Mouse (Mus musculus): ENCODE measurements around the gene Gpc6. TPM values are rescaled to one million over a fixed set of nuclear protein-coding genes. Genes with fewer than 3 reads are reported as not detected.

The Gpc6 gene
- total and polyA plus RNA-seq, 3 experiments = not detected

DNA sequence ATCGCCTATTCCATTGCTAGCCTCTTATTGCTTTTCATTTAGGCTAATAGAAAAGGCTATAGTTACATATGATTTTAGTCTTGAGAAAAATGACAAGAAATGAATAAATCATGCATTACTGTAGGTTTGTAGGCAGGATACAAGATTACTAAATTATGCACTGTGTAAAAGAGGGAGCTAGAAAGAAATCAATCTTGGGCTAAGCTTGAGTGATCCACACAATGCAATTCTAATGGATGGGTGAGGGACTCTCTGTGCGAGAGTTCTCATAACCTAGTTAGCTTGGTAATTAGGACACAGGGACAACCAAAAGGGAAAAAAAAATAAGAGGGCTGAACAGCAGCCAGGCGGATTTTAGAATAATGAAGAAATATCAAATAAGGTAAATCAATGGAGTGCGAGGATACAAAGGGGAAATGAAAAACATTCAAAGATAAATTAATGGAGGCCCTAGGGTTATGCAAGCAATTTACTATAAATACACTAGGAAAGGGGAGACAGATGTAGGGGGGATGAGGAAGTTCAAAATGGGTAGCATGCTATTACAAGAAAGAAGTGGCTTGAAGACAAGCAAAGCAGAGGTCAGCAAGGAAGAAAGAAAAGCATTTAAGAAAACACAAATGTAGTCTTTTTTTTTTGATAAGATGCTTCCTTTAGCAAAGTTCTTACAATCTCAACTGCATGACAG is 835.9 kb downstream of the Gpc6 start:
- Histone ChIP-seq H3K9me3 (replicated peaks; ENCODE audit: insufficient read depth, low read length) (no peaks in the 10 kb centered on the region), H3K9ac (ENCODE audit: control insufficient read depth, low read depth, low read length, poor library complexity, severe bottlenecking) (no peak overlapping the region), H3K4me3 (ENCODE audit: control insufficient read depth in 1 of 2, insufficient read depth in 1 of 2, low read depth in 2 of 2, low read length in 2 of 2) (no peak overlapping the region), H3K4me1 (ENCODE audit: control insufficient read depth in 1 of 2, insufficient read depth in 2 of 2, low read length in 2 of 2) (no peaks in the 10 kb centered on the region), H3K36me3 (ENCODE audit: control insufficient read depth in 1 of 2, insufficient read depth in 2 of 2, low read length in 2 of 2) (no peaks in the 10 kb centered on the region), H3K27me3 (ENCODE audit: control insufficient read depth in 1 of 2, insufficient read depth in 2 of 2, low read length in 2 of 2) (no peaks in the 10 kb centered on the region), H3K27ac (ENCODE audit: control insufficient read depth, low read depth, low read length) (no peak overlapping the region), H3K79me2 (ENCODE audit: control insufficient read depth, insufficient read depth, low read length, poor library complexity) (no peaks in the 10 kb centered on the region)
- no peak for DNase-seq (ENCODE audit: low read depth, low spot score)
- no peak for TF ChIP-seq POLR2AphosphoS5 (IDR thresholded peaks at IDR 0.05; ENCODE audit: borderline replicate concordance, low read depth, low read length)
- no peak for TF ChIP-seq KAT2A (conservative IDR thresholded peaks at IDR 0.05; ENCODE audit: low read depth, low read length)
- no peak for TF ChIP-seq MXI1 (IDR thresholded peaks at IDR 0.05; ENCODE audit: low read depth, low read length)
- no peak for TF ChIP-seq BHLHE40 (IDR thresholded peaks at IDR 0.05; ENCODE audit: borderline replicate concordance, low read depth, low read length)
- TF ChIP-seq USF2 (IDR thresholded peaks at IDR 0.05; ENCODE audit: borderline replicate concordance in 1 of 2, insufficient read depth in 1 of 2, low read depth in 1 of 2, low read length in 2 of 2) = no peak
- TF ChIP-seq MAZ (IDR thresholded peaks at IDR 0.05; ENCODE audit: low read depth, low read length) = no peak
- no peak for TF ChIP-seq EP300 (IDR thresholded peaks at IDR 0.05; ENCODE audit: low read depth in 1 of 2, low read length in 2 of 2)
- no peak for TF ChIP-seq NELFE (IDR thresholded peaks at IDR 0.05; ENCODE audit: low read depth, low read length)
- TF ChIP-seq ETS1 (IDR thresholded peaks at IDR 0.05; ENCODE audit: low read depth, low read length) = no peak
- TF ChIP-seq ZKSCAN1 (IDR thresholded peaks at IDR 0.05; ENCODE audit: low read depth, low read length) = no peak

DNA sequence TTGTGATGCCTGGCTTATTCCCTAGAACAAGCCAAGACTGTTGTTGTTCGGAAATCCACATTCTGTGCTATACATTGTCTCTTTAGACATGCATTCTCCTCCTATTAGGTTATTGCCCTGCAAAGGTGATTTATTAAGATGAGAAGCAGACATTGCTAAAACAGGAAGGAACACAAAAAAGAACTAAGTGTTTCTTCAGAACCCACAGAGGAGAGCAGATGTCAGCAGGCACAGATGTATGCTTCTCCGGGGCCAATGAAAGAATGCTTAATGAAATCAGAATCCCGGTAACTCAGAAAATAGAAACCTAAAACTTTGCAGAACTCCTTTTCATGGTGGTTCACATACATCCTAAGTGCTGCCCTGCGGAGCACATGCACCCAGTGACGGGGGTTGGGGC is 837.8 kb downstream of the Gpc6 start:
- Histone ChIP-seq H3K9me3 (replicated peaks; ENCODE audit: insufficient read depth, low read length) (no peaks in the 10 kb centered on the region), H3K79me2 (ENCODE audit: control insufficient read depth, insufficient read depth, low read length, poor library complexity) (no peaks in the 10 kb centered on the region), H3K36me3 (ENCODE audit: control insufficient read depth in 1 of 2, insufficient read depth in 2 of 2, low read length in 2 of 2) (no peaks in the 10 kb centered on the region), H3K27me3 (ENCODE audit: control insufficient read depth in 1 of 2, insufficient read depth in 2 of 2, low read length in 2 of 2) (no peaks in the 10 kb centered on the region), H3K27ac (ENCODE audit: control insufficient read depth, low read depth, low read length) (no peak overlapping the region), H3K9ac (ENCODE audit: control insufficient read depth, low read depth, low read length, poor library complexity, severe bottlenecking) (no peak overlapping the region), H3K4me3 (ENCODE audit: control insufficient read depth in 1 of 2, insufficient read depth in 1 of 2, low read depth in 2 of 2, low read length in 2 of 2) (no peak overlapping the region), H3K4me1 (ENCODE audit: control insufficient read depth in 1 of 2, insufficient read depth in 2 of 2, low read length in 2 of 2) (no peaks in the 10 kb centered on the region)
- TF ChIP-seq NRF1 (IDR thresholded peaks at IDR 0.05; ENCODE audit: insufficient read depth, low read depth, low read length, poor library complexity, severe bottlenecking) (no peak), CHD2 (IDR thresholded peaks at IDR 0.05; ENCODE audit: low read length) (no peak), MYB (IDR thresholded peaks at IDR 0.05; ENCODE audit: low read depth, low read length) (no peak), POLR2AphosphoS2 (IDR thresholded peaks at IDR 0.05; ENCODE audit: low read length) (no peak), HCFC1 (IDR thresholded peaks at IDR 0.05; ENCODE audit: low read depth, low read length) (no peak), MAX (IDR thresholded peaks at IDR 0.05; ENCODE audit: low read length) (no peak), JUND (IDR thresholded peaks at IDR 0.05; ENCODE audit: low read depth, low read length) (no peak), RCOR1 (IDR thresholded peaks at IDR 0.05; ENCODE audit: low read depth, low read length) (no peak), CHD1 (IDR thresholded peaks at IDR 0.05; ENCODE audit: low read depth, low read length) (no peak), USF1 (IDR thresholded peaks at IDR 0.05; ENCODE audit: low read depth, low read length) (no peak), GATA1 (IDR thresholded peaks at IDR 0.05; ENCODE audit: low read depth, low read length) (no peak), SMC3 (IDR thresholded peaks at IDR 0.05; ENCODE audit: low read depth, low read length) (no peak), GABPA (IDR thresholded peaks at IDR 0.05; ENCODE audit: low read depth, low read length) (no peak), USF2 (IDR thresholded peaks at IDR 0.05; ENCODE audit: borderline replicate concordance in 1 of 2, insufficient read depth in 1 of 2, low read depth in 1 of 2, low read length in 2 of 2) (no peak)
- no peak for DNase-seq (ENCODE audit: low read depth, low spot score)
